Mouse (Mus musculus): ENCODE results near the gene Tnfrsf13b.
A peak's percentile ranks its signal among the peaks of the same experiment; 100 is the strongest.

Tnfrsf13b gene

GRCm38 (mm10) chr11:61126606-61127355 lies at the start of gene Tnfrsf13b:
Tnfrsf13b (plus strand) TSS chr11:61126755.
- no peak for DNase-seq (ENCODE audit: low read depth, low spot score)

GRCm38 (mm10) chr11:61081624-61082023 lies 44.9 kb upstream of the Tnfrsf13b start:
- DNase-seq (ENCODE audit: low read depth, low spot score) = no peak

- DNase-seq (ENCODE audit: low read depth, low spot score) = no peak
Observed at GRCm38 (mm10) chr11:61090195-61090594, 36.4 kb upstream of the Tnfrsf13b start.

- DNase-seq (ENCODE audit: low read depth, low spot score) = no peak
Observed at GRCm38 (mm10) chr11:61091192-61091591, 35.4 kb upstream of the Tnfrsf13b start.

- peak; percentile 74 for DNase-seq (ENCODE audit: low read depth, low spot score)
Observed at GRCm38 (mm10) chr11:61091642-61092262, 34.8 kb upstream of the Tnfrsf13b start.

GRCm38 (mm10) chr11:61098046-61098445 lies 28.5 kb upstream of the Tnfrsf13b start:
- no peak for DNase-seq (ENCODE audit: low read depth, low spot score)

- DNase-seq (ENCODE audit: low read depth, low spot score) = no peak
Observed at GRCm38 (mm10) chr11:61102397-61103339, 23.9 kb upstream of the Tnfrsf13b start.

- peak; percentile 82 for DNase-seq (ENCODE audit: low read depth, low spot score)
Observed at GRCm38 (mm10) chr11:61104241-61104901, 22.2 kb upstream of the Tnfrsf13b start.

- no peak for DNase-seq (ENCODE audit: low read depth, low spot score)
Observed at GRCm38 (mm10) chr11:61108911-61109361, 17.6 kb upstream of the Tnfrsf13b start.

GRCm38 (mm10) chr11:61109707-61110106 lies 16.8 kb upstream of the Tnfrsf13b start:
- no peak for DNase-seq (ENCODE audit: low read depth, low spot score)

- no peak for DNase-seq (ENCODE audit: low read depth, low spot score)
Observed at GRCm38 (mm10) chr11:61110113-61110512, 16.4 kb upstream of the Tnfrsf13b start.

GRCm38 (mm10) chr11:61110928-61111327 lies 15.6 kb upstream of the Tnfrsf13b start:
- DNase-seq (ENCODE audit: low read depth, low spot score) = no peak

GRCm38 (mm10) chr11:61111472-61111871 lies 15.1 kb upstream of the Tnfrsf13b start:
- DNase-seq (ENCODE audit: low read depth, low spot score) = no peak

- no peak for DNase-seq (ENCODE audit: low read depth, low spot score)
Observed at GRCm38 (mm10) chr11:61112323-61112995, 14.1 kb upstream of the Tnfrsf13b start.

GRCm38 (mm10) chr11:61116226-61116625 lies 10.3 kb upstream of the Tnfrsf13b start:
- no peak for DNase-seq (ENCODE audit: low read depth, low spot score)

- no peak for DNase-seq (ENCODE audit: low read depth, low spot score)
Observed at GRCm38 (mm10) chr11:61119996-61120583, 6.5 kb upstream of the Tnfrsf13b start.

- no peak for DNase-seq (ENCODE audit: low read depth, low spot score)
Observed at GRCm38 (mm10) chr11:61122283-61122768, 4.2 kb upstream of the Tnfrsf13b start.

- DNase-seq (ENCODE audit: low read depth, low spot score) = no peak
Observed at GRCm38 (mm10) chr11:61122769-61123288, 3.7 kb upstream of the Tnfrsf13b start.

GRCm38 (mm10) chr11:61123886-61124285 lies 2.7 kb upstream of the Tnfrsf13b start:
- DNase-seq (ENCODE audit: low read depth, low spot score) = no peak

- DNase-seq (ENCODE audit: low read depth, low spot score) = no peak
Observed at GRCm38 (mm10) chr11:61125970-61126369, 585 bp upstream of the Tnfrsf13b start.

Data from retina, postnatal 7 days (tissue).